Mouse (Mus musculus) thymus, postnatal 10 days (tissue): ENCODE results near the gene Smc1b.
"Not testable (repeated sequence)": the region's sequence is repeated elsewhere in the genome, so short reads cannot be mapped to it uniquely, and the experiment has no call there.

Experiments used
- DNase-seq, 2 experiments: peaks; one replicate each; pipeline ENCODE4 v3.0.0; 2021; ENCODE audit warnings: low spot score in 2 of 2

The Smc1b gene

GRCm38 (mm10) chr15:85135143-85135542 is 3.4 kb upstream of the Smc1b start:
- DNase-seq = no peak

GRCm38 (mm10) chr15:85132193-85132520 is 393 bp upstream of the Smc1b start:
- DNase-seq = no peak

GRCm38 (mm10) chr15:85085641-85086040 is 46.1 kb downstream of the Smc1b start:
- no peak for DNase-seq

DNA sequence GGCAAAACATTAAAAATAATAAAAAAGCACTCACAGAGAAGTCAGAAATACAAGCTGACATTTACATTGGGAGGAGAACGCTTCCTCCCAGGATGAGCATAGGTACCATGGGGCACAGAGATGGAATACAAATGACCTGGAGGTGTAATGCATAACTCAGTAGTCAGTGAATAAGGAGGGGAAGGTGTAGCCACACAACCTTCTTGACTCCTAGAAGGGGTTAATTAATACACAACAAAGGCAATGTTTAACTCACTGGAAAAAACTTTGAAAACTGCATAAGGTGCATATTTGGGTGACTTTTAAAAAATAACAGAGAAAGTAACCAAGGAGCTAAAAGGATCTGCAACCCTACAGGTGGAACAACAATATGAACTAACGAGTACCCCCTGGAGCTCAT is 59.1 kb downstream of the Smc1b start:
- no peak for DNase-seq

DNA sequence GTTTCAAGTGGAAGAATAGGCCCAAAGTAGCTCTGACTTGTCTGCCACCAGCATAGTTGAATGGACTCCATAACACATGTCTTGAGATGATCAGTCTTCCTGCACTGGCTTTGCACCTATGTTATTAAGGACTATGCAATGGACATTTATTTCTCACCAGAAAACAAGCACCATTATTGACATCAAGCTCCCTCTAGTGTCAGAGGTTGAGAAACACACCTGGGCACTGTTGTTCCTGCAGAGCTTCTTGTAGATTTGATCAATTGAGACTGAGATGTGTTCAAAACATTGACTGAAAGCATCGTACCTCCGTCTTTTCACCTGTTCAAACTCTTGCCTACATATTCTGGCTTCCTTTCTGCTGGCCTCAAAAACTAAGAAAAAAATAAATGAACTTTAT is 61.2 kb downstream of the Smc1b start:
- DNase-seq = peak in 1 of 2 experiments; percentile 47

DNA sequence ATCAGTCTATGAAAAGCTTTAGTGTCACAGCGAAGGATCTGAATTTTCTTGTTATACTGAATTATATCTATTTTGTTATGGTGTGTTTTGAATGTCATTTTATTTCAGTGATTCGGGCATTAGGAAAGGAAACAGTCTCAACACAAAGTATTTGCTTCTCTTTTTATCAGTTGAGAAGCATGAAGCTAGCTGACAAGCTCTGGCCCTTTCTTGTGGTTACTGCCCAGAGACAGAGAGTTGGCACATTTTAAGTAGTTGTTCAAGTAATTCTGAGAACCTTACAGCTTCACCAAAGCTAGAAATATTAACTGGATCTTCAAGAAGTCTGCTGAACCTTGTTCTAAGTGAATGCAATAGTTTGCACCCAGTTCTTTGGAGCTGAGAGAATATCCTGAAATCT is 68.3 kb downstream of the Smc1b start:
- no peak for DNase-seq

DNA sequence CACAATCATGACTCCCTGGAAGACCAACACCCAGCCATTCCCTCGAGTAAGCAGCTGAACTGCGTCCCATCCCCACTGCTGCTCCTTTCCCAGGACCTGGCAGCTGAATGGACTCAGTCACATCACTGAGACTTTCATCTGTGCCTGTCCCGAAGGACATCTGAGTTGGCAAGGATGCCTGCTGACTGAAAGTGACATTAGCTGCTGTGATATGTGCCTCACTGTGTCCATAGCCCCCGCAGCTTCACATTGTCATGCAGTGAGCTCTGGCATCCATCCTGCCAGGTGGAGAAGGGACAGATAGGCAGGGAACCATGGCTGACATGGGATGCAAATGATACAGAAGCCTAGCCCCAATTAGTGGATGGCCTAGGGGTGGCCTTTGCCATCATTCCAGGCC is 76.6 kb downstream of the Smc1b start:
- no peak for DNase-seq

GRCm38 (mm10) chr15:85054098-85054497 is 77.7 kb downstream of the Smc1b start:
- no peak for DNase-seq

DNA sequence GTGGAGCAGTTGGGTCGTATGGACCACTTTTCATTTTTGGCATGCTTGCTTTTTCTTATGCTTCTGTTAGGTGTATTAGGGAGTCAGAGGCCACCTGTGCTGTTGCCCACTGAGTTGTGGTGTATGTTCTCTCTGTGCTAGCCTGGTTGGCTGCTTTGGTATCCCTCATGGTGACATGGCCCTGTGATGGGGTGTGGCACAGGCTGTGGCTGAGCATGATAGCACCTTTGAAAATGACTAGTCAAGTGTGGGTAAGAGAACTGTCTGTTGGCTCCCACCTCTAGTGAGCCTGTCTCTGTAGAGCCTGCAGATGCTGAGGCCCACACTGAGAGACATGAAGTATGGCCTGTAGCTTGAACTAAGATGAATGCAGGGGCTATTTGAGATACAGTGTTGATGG is 82.0 kb downstream of the Smc1b start:
- no peak for DNase-seq

GRCm38 (mm10) chr15:85047865-85048264 is 83.9 kb downstream of the Smc1b start:
- DNase-seq = no peak

- no peak for DNase-seq
Measured at GRCm38 (mm10) chr15:85046230-85046950, 85.4 kb downstream of the Smc1b start.

- DNase-seq = no peak
Measured at GRCm38 (mm10) chr15:85043761-85044160, 88.0 kb downstream of the Smc1b start.

DNA sequence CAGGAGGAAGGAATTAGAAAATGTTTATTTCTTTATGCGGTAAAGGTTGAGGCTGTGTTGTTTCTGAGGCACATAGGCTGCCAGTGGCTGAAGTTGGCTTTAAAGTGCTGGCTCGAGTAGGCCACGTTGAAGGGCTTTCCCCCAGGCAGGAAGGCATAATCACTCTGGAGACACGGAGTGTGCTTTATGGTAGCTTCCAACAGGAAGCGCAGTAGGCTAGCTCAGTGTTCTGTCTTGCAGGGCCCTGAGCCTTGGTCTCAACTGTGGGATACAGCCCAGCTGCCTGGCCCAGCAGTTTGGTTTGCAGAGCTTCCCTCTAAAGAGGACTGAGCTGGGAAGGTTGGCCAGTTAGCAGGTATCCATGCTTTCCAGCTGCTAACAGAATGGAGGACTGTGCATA is 88.6 kb downstream of the Smc1b start:
- DNase-seq = no peak

DNA sequence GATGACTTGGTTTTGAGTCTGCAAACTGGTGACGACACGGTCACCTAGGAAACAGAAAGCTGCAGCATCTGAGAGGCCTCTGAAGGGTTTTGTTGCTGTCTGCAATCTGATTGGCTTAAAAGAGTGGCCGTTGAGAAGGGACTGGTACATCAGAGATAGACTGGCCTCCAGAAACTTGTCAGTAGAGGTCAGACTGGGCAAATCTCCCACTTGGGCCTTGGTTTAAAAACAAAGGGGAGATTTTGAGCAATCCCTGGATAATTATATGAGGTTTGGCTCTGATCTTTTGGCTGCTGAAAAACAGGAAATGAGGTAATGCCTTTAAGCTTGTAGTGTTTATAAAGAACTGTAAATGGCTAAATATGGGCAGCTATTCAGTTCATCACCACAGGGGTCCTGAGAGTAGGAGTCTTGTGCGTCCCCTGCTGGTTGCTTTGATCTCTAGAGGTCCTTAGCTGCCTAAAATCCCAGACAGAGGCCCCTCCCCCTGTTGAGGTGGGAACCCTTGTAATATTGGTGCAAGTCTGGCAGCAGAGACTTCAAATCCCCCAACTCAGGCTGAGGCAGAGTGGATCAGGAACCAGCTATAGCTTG is 89.3 kb downstream of the Smc1b start:
- peak; percentile 52 for DNase-seq

GRCm38 (mm10) chr15:85041546-85042225 is 90.1 kb downstream of the Smc1b start:
- DNase-seq = no peak

GRCm38 (mm10) chr15:85037343-85037690 is 94.4 kb downstream of the Smc1b start:
- no peak for DNase-seq

DNA sequence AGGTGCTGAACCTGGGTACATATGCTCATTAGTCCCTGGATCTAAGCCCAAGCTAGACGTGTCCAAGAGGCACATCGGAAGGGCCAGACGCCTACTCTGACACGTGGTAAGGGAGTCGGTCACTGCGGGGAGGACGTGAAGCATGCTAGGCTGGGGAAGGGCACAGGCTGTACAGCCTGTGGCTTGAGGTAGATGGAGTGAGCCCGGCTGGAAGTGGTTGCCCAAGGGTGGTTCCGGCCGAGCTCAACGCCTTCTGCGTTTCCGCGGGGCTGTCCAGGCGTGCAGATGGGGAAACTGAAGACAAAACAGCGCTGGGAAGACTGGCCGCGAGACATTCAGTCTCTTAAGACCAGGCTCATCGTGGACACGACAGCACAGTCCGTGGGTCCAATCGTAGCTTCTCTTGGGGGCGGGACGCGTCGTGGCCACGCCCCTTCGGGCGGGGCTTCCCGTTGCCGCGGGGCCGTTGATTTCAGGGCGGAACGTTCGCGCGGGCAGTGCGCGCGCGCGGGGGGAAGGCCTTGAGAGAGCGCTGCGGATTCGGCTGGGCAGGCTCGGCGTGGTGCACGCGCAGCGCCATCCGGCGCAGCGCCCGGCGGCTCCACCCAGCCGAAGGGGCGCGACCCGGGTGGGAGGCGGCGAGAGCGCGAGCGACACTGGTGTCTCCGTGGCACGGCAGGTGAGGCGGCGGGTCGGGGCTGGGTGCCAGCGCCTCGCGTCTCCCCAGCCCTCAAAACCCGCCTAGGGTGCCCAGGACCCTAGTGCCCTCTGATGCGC is 95.0 kb downstream of the Smc1b start:
- peak; percentile 94 to 97 for DNase-seq

DNA sequence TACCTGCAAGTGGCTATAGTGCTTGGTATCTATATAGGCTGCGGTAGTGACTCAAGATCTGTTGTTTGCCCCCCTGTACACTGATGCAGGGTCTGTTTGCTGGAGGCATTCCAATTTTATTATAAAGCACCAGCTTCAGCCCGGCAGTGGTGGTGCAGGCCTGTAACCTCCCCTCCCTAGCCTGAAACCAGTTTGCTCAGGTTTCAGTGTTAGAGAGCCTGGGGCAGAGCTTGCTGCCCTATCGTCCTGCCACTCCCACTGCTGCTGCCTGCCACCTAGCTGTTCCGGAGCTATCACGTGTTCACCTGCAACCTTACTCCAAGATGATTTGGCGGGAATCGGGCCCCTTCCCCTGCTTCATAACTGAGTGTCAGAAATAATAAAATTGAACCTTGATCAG is 97.8 kb downstream of the Smc1b start:
- DNase-seq = not testable (repeated sequence)

DNA sequence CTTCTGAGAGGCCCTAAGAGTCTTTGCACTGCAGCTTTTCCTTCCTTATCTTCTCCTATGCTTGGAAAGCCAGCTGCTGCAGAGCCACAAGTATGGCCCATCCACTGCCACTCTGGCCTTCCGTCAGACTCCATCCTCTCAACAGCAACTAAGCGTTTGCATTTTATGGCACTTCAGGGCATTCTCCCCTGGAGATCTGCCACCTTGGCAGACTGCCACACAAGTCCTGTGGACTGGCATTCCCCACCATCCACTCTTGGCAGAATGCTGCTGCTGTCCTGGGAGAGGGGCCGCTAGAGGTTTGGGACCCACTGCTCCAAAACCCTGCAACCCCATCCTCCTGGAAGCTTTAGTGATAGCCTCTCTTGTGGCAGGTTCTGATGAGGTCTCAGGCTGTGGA is 99.9 kb downstream of the Smc1b start:
- DNase-seq = no peak

GRCm38 (mm10) chr15:85030643-85031042 is 101.1 kb downstream of the Smc1b start:
- DNase-seq = not testable (repeated sequence)

DNA sequence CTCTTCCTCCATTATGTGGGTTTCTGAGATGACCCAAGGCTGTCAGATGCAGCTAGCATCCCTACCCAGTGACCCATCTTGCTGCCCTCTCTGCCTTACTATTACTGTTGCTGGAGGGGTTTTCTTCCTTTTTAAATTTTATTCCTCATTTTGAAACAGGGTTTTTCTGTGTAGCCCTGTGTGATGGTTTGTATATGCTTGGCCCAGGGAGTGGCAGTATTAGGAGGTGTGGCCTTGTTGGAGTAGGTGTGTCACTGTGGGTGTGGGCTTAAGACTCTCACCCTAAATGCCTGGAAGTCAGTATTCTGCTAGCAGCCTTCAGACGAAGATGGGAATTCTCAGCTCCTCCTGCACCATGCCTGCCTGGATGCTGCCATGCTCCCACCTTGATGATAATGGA is 103.1 kb downstream of the Smc1b start, which contains the start of gene Fam118a:
Gene Fam118a (plus strand): TSS at position 301 of the 400 bp plus-strand sequence.
- DNase-seq = not testable (repeated sequence)

DNA sequence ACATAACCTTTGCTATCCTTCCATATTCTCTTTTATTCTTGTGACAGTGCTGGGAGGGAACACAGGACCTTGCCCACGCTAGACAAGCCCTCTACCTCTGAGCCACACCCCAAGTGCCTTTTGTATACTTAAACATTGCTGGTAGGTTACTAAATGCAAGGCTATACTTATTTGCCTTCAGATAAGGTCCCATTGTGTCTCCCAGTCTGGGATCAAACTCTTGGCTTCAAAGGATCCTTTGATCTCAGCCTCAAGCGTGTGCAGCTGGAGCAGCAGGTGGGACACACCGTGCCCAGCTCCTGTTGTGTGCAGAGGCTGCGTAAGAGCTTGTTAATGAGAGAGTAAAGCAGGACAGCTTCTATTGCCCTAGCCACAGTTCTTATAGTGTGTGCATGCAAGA is 104.0 kb downstream of the Smc1b start:
- DNase-seq = no peak
